Mouse (Mus musculus): ENCODE results near the gene Chchd3. TPM values are rescaled to one million over a fixed set of nuclear protein-coding genes. Genes with fewer than 3 reads are reported as not detected.

Chchd3 gene
- polyA plus RNA-seq, 1 experiment from 2014 or later, result 117 TPM

GRCm38 (mm10) chr6:33040360-33041090 lies 19.5 kb downstream of the Chchd3 start:
- DNase-seq (ENCODE audit: low spot score) (no peak), ATAC-seq (ENCODE audit: insufficient number of reproducible peaks, low FRiP score, low TSS enrichment, low read depth) (no peak)
- Histone ChIP-seq H3K27me3 (ENCODE audit: control insufficient read depth, insufficient read depth, low read length) (no peaks in the 10 kb centered on the region), H3K4me3 (ENCODE audit: low read depth, low read length) (no peak overlapping the region), H3K4me2 (ENCODE audit: low read depth, severe bottlenecking) (no peak overlapping the region), H3K9ac (ENCODE audit: low read length) (no peak overlapping the region), H3K9me3 (ENCODE audit: control insufficient read depth, low read length) (no peaks in the 10 kb centered on the region), H3K4me1 (ENCODE audit: control insufficient read depth, insufficient read depth, low read length) (no peaks in the 10 kb centered on the region), H3K36me3 (ENCODE audit: control insufficient read depth, insufficient read depth, low read length) (0 out of 2 replicates have a peak, but pooled peaks cover 3% of the 10 kb centered on the region), H3K27ac (replicated peaks; ENCODE audit: low read depth, low read length) (no peak overlapping the region)
- 91% methylated on average over 4 of the region's 4 CpGs for WGBS

- DNase-seq (ENCODE audit: low spot score) (no peak), ATAC-seq (ENCODE audit: insufficient number of reproducible peaks, low FRiP score, low TSS enrichment, low read depth) (no peak)
- Histone ChIP-seq H3K27me3 (ENCODE audit: control insufficient read depth, insufficient read depth, low read length) (no peaks in the 10 kb centered on the region), H3K4me2 (ENCODE audit: low read depth, severe bottlenecking) (no peak overlapping the region), H3K36me3 (ENCODE audit: control insufficient read depth, insufficient read depth, low read length) (0 out of 2 replicates have a peak, but pooled peaks cover 3% of the 10 kb centered on the region), H3K27ac (replicated peaks; ENCODE audit: low read depth, low read length) (no peak overlapping the region), H3K4me3 (ENCODE audit: low read depth, low read length) (no peak overlapping the region), H3K4me1 (ENCODE audit: control insufficient read depth, insufficient read depth, low read length) (no peaks in the 10 kb centered on the region), H3K9ac (ENCODE audit: low read length) (no peak overlapping the region), H3K9me3 (ENCODE audit: control insufficient read depth, low read length) (no peaks in the 10 kb centered on the region)
- 86% methylated on average over 1 of the region's 1 CpGs for WGBS
Observed at GRCm38 (mm10) chr6:33032543-33032942, 27.5 kb downstream of the Chchd3 start.

GRCm38 (mm10) chr6:33031631-33032030 lies 28.4 kb downstream of the Chchd3 start:
- no peak overlapping the region for H3K4me2 ChIP-seq (ENCODE audit: low read depth, severe bottlenecking)
- ATAC-seq (ENCODE audit: insufficient number of reproducible peaks, low FRiP score, low TSS enrichment, low read depth) (no peak), DNase-seq (ENCODE audit: low spot score) (no peak)
- no peaks in the 10 kb centered on the region for H3K36me3 ChIP-seq (ENCODE audit: control insufficient read depth, insufficient read depth, low read length)
- H3K27ac ChIP-seq (replicated peaks; ENCODE audit: low read depth, low read length), result no peak overlapping the region
- H3K4me1 ChIP-seq (ENCODE audit: control insufficient read depth, insufficient read depth, low read length), result no peaks in the 10 kb centered on the region
- 90% methylated on average over 2 of the region's 2 CpGs for WGBS
- no peak overlapping the region for H3K9ac ChIP-seq (ENCODE audit: low read length)
- H3K27me3 ChIP-seq (ENCODE audit: control insufficient read depth, insufficient read depth, low read length), result no peaks in the 10 kb centered on the region
- no peak overlapping the region for H3K4me3 ChIP-seq (ENCODE audit: low read depth, low read length)
- no peaks in the 10 kb centered on the region for H3K9me3 ChIP-seq (ENCODE audit: control insufficient read depth, low read length)

- Histone ChIP-seq H3K9ac (ENCODE audit: low read length) (no peak overlapping the region), H3K36me3 (ENCODE audit: control insufficient read depth, insufficient read depth, low read length) (no peaks in the 10 kb centered on the region), H3K4me1 (ENCODE audit: control insufficient read depth, insufficient read depth, low read length) (no peaks in the 10 kb centered on the region), H3K4me3 (ENCODE audit: low read depth, low read length) (no peak overlapping the region), H3K4me2 (ENCODE audit: low read depth, severe bottlenecking) (no peak overlapping the region), H3K27ac (replicated peaks; ENCODE audit: low read depth, low read length) (no peak overlapping the region), H3K27me3 (ENCODE audit: control insufficient read depth, insufficient read depth, low read length) (no peaks in the 10 kb centered on the region), H3K9me3 (ENCODE audit: control insufficient read depth, low read length) (no peaks in the 10 kb centered on the region)
- DNase-seq (ENCODE audit: low spot score), result no peak
- WGBS, result 90% methylated on average over 6 of the region's 6 CpGs
- ATAC-seq (ENCODE audit: insufficient number of reproducible peaks, low FRiP score, low TSS enrichment, low read depth), result no peak
Observed at GRCm38 (mm10) chr6:33028296-33028695, 31.8 kb downstream of the Chchd3 start.

- H3K36me3 ChIP-seq (ENCODE audit: control insufficient read depth, insufficient read depth, low read length), result no peaks in the 10 kb centered on the region
- DNase-seq (ENCODE audit: low spot score) (no peak), ATAC-seq (ENCODE audit: insufficient number of reproducible peaks, low FRiP score, low TSS enrichment, low read depth) (no peak)
- WGBS, result 99% methylated on average over 2 of the region's 2 CpGs
- no peaks in the 10 kb centered on the region for H3K9me3 ChIP-seq (ENCODE audit: control insufficient read depth, low read length)
- no peak overlapping the region for H3K9ac ChIP-seq (ENCODE audit: low read length)
- no peaks in the 10 kb centered on the region for H3K27me3 ChIP-seq (ENCODE audit: control insufficient read depth, insufficient read depth, low read length)
- no peak overlapping the region for H3K4me3 ChIP-seq (ENCODE audit: low read depth, low read length)
- H3K4me2 ChIP-seq (ENCODE audit: low read depth, severe bottlenecking), result no peak overlapping the region
- H3K27ac ChIP-seq (replicated peaks; ENCODE audit: low read depth, low read length), result no peak overlapping the region
- H3K4me1 ChIP-seq (ENCODE audit: control insufficient read depth, insufficient read depth, low read length), result no peaks in the 10 kb centered on the region
Observed at GRCm38 (mm10) chr6:33025041-33025440, 35.0 kb downstream of the Chchd3 start.

- 89% methylated on average over 3 of the region's 3 CpGs for WGBS
- DNase-seq (ENCODE audit: low spot score) (no peak), ATAC-seq (ENCODE audit: insufficient number of reproducible peaks, low FRiP score, low TSS enrichment, low read depth) (no peak)
- Histone ChIP-seq H3K27ac (replicated peaks; ENCODE audit: low read depth, low read length) (no peak overlapping the region), H3K4me2 (ENCODE audit: low read depth, severe bottlenecking) (no peak overlapping the region), H3K36me3 (ENCODE audit: control insufficient read depth, insufficient read depth, low read length) (no peaks in the 10 kb centered on the region), H3K9me3 (ENCODE audit: control insufficient read depth, low read length) (no peaks in the 10 kb centered on the region), H3K4me3 (ENCODE audit: low read depth, low read length) (no peak overlapping the region), H3K9ac (ENCODE audit: low read length) (no peak overlapping the region), H3K4me1 (ENCODE audit: control insufficient read depth, insufficient read depth, low read length) (no peaks in the 10 kb centered on the region), H3K27me3 (ENCODE audit: control insufficient read depth, insufficient read depth, low read length) (no peaks in the 10 kb centered on the region)
Observed at GRCm38 (mm10) chr6:33004607-33005006, 55.5 kb downstream of the Chchd3 start.

GRCm38 (mm10) chr6:33002988-33003387 lies 57.1 kb downstream of the Chchd3 start:
- H3K4me3 ChIP-seq (ENCODE audit: low read depth, low read length), result no peak overlapping the region
- ATAC-seq (ENCODE audit: insufficient number of reproducible peaks, low FRiP score, low TSS enrichment, low read depth) (no peak), DNase-seq (ENCODE audit: low spot score) (no peak)
- no peaks in the 10 kb centered on the region for H3K27me3 ChIP-seq (ENCODE audit: control insufficient read depth, insufficient read depth, low read length)
- H3K36me3 ChIP-seq (ENCODE audit: control insufficient read depth, insufficient read depth, low read length), result no peaks in the 10 kb centered on the region
- H3K27ac ChIP-seq (replicated peaks; ENCODE audit: low read depth, low read length), result no peak overlapping the region
- 90% methylated on average over 1 of the region's 1 CpGs for WGBS
- no peaks in the 10 kb centered on the region for H3K9me3 ChIP-seq (ENCODE audit: control insufficient read depth, low read length)
- H3K4me2 ChIP-seq (ENCODE audit: low read depth, severe bottlenecking), result no peak overlapping the region
- H3K4me1 ChIP-seq (ENCODE audit: control insufficient read depth, insufficient read depth, low read length), result no peaks in the 10 kb centered on the region
- H3K9ac ChIP-seq (ENCODE audit: low read length), result no peak overlapping the region

GRCm38 (mm10) chr6:33001271-33001670 lies 58.8 kb downstream of the Chchd3 start:
- no peaks in the 10 kb centered on the region for H3K9me3 ChIP-seq (ENCODE audit: control insufficient read depth, low read length)
- ATAC-seq (ENCODE audit: insufficient number of reproducible peaks, low FRiP score, low TSS enrichment, low read depth) (no peak), DNase-seq (ENCODE audit: low spot score) (no peak)
- no peak overlapping the region for H3K27ac ChIP-seq (replicated peaks; ENCODE audit: low read depth, low read length)
- H3K36me3 ChIP-seq (ENCODE audit: control insufficient read depth, insufficient read depth, low read length), result no peaks in the 10 kb centered on the region
- WGBS, result 95% methylated on average over 15 of the region's 15 CpGs
- H3K4me2 ChIP-seq (ENCODE audit: low read depth, severe bottlenecking), result no peak overlapping the region
- no peak overlapping the region for H3K4me3 ChIP-seq (ENCODE audit: low read depth, low read length)
- no peaks in the 10 kb centered on the region for H3K27me3 ChIP-seq (ENCODE audit: control insufficient read depth, insufficient read depth, low read length)
- H3K9ac ChIP-seq (ENCODE audit: low read length), result no peak overlapping the region
- H3K4me1 ChIP-seq (ENCODE audit: control insufficient read depth, insufficient read depth, low read length), result no peaks in the 10 kb centered on the region

GRCm38 (mm10) chr6:32996597-32996996 lies 63.5 kb downstream of the Chchd3 start:
- H3K27me3 ChIP-seq (ENCODE audit: control insufficient read depth, insufficient read depth, low read length), result no peaks in the 10 kb centered on the region
- no peaks in the 10 kb centered on the region for H3K4me1 ChIP-seq (ENCODE audit: control insufficient read depth, insufficient read depth, low read length)
- H3K36me3 ChIP-seq (ENCODE audit: control insufficient read depth, insufficient read depth, low read length), result no peaks in the 10 kb centered on the region
- no peak overlapping the region for H3K4me3 ChIP-seq (ENCODE audit: low read depth, low read length)
- H3K9ac ChIP-seq (ENCODE audit: low read length), result no peak overlapping the region
- no peak for ATAC-seq (ENCODE audit: insufficient number of reproducible peaks, low FRiP score, low TSS enrichment, low read depth)
- WGBS, result 100% methylated on average over 1 of the region's 1 CpGs
- no peak overlapping the region for H3K4me2 ChIP-seq (ENCODE audit: low read depth, severe bottlenecking)
- H3K27ac ChIP-seq (replicated peaks; ENCODE audit: low read depth, low read length), result no peak overlapping the region
- no peak for DNase-seq (ENCODE audit: low spot score)
- H3K9me3 ChIP-seq (ENCODE audit: control insufficient read depth, low read length), result no peaks in the 10 kb centered on the region
